Mouse (Mus musculus) limb, embryonic 13.5 days (tissue): ENCODE measurements around the gene Elobl. TPM values are rescaled to one million over a fixed set of nuclear protein-coding genes. Genes with fewer than 3 reads are reported as not detected.
A peak's percentile ranks its signal among the peaks of the same experiment; 100 is the strongest.

ENCODE experiments used
- ATAC-seq: fragments of 200-750 bp; cut with Nextera tagmentation; 2 replicates; pipeline ENCODE4 v1.8.0; 2017; ENCODE audit warnings: low read depth, moderate number of reproducible peaks, moderate TSS enrichment; ENCODE audit not compliant: low FRiP score
- H3K27ac ChIP-seq: fragments of 300-500 bp; sonication (generic); 2 replicates; pipeline ENCODE4 v1.5.1; 2015; ENCODE audit warnings: inconsistent platforms, mild to moderate bottlenecking, moderate library complexity
- H3K27me3 ChIP-seq: fragments of 300-500 bp; sonication (generic); 2 replicates; pipeline ENCODE4 v1.6.1; 2015; ENCODE audit warnings: mild to moderate bottlenecking, inconsistent platforms
- H3K36me3 ChIP-seq: fragments of 300-500 bp; sonication (generic); 2 replicates; pipeline ENCODE4 v1.6.1; 2015; ENCODE audit warnings: inconsistent platforms, mild to moderate bottlenecking, moderate library complexity
- H3K4me1 ChIP-seq: fragments of 300-500 bp; sonication (generic); 2 replicates; pipeline ENCODE4 v1.6.1; 2015; ENCODE audit warnings: inconsistent platforms
- H3K4me2 ChIP-seq: fragments of 300-500 bp; sonication (generic); replicated peaks from 2 replicates; pipeline ENCODE4 v1.6.1; 2015; ENCODE audit warnings: inconsistent platforms, mild to moderate bottlenecking, moderate library complexity
- H3K4me3 ChIP-seq: fragments of 300-500 bp; sonication (generic); 2 replicates; pipeline ENCODE4 v1.5.1; 2015; ENCODE audit warnings: moderate library complexity, mild to moderate bottlenecking, inconsistent platforms
- H3K9ac ChIP-seq: fragments of 300-500 bp; sonication (generic); 2 replicates; pipeline ENCODE4 v1.6.1; 2015; ENCODE audit warnings: mild to moderate bottlenecking, inconsistent platforms
- H3K9me3 ChIP-seq: fragments of 300-500 bp; sonication (generic); 2 replicates; pipeline ENCODE4 v1.6.1; 2016; ENCODE audit warnings: inconsistent platforms
- WGBS: fragments of 180-500 bp; shearing (Covaris S2); methylation state at CpG from one replicate; pipeline ENCODE4 v1.1.7; 2015; 5-methylcytosine and 5-hydroxymethylcytosine counted together
- polyA plus RNA-seq: library from polyadenylated mRNA; unstranded; fragments of >200 nt; fragmentation: Nextera tagmentation; extraction: Ambion mirVana; gene quantifications from 2 replicates; pipeline ENCODE4 v1.2.1, GENCODE M21; 2015

Elobl gene
- polyA plus RNA-seq, 1 experiment from 2014 or later, result not detected

DNA sequence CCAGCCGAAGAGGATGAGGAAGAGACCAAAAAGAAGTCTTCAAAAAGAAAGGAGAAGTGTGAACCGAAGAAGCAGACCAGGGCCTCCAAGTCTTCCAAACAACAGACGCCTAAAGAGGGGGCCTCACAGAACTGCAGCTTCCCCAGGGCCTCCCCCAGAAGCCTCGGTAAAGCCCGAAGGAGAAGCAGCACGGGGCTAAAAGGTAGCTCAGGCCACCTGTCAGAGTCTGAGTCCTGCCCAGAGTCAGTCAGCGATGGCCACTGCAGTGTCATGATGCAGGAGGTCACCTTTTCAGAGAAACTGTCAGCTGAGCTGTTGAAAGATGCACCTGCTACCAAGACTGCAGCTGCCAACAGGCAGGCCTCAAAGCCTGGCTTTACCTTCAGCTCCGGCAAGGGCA lies 14.6 kb upstream of the Elobl start:
- H3K9ac ChIP-seq, result no peak overlapping the region
- no peak for ATAC-seq
- peaks cover 50% of the 10 kb centered on the region for H3K36me3 ChIP-seq
- no peaks in the 10 kb centered on the region for H3K27me3 ChIP-seq
- H3K4me3 ChIP-seq, result no peak overlapping the region
- H3K9me3 ChIP-seq, result no peaks in the 10 kb centered on the region
- WGBS, result 87% methylated on average over 8 of the region's 8 CpGs
- H3K27ac ChIP-seq, result no peak overlapping the region
- H3K4me2 ChIP-seq, result no peak overlapping the region
- peaks cover under 1% of the 10 kb centered on the region; the same call in 1 of the 2 replicates for H3K4me1 ChIP-seq

DNA sequence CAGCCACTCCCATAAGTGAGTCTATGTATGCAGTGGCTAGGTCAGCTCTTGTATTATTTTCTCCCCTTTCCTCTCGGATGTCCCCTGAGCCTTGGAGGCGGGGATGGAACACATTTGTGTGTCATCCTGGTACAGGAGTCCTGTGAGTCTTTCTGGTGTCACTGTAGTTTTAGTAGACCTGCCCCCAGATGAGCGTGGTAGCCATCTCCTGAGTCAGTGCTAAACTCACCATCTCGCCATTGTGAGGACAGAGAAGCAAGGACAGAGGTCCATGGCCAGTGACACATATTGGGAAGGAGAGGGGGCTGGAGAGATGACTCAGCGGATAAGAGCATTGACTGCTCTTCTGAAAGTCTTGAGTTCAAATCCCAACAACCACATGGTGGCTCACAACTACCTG lies 10.5 kb upstream of the Elobl start:
- Histone ChIP-seq H3K27ac (no peak overlapping the region), H3K4me3 (no peak overlapping the region), H3K27me3 (no peaks in the 10 kb centered on the region), H3K4me2 (no peak overlapping the region), H3K4me1 (peaks cover 18% of the 10 kb centered on the region), H3K9me3 (no peaks in the 10 kb centered on the region), H3K9ac (no peak overlapping the region), H3K36me3 (peaks cover 13% of the 10 kb centered on the region)
- 95% methylated on average over 5 of the region's 5 CpGs for WGBS
- no peak for ATAC-seq

DNA sequence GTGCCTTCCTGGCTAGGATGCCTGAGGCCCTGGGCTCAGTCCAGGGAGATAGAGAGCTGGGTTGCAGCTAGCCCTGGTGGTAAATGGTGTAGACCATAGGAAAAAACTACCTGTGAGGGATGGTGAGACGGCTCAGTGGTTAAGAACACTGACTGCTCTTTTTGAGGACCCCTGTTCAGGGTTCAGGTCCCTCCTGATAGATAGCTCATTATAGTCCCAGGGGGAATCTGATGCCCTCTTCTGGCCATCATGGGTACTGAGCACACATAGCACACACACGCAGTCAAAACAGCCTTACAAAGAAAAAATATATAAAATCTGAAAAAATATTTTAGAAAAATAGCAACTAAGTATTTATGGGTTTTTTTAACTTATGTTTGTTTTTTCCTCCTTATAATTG lies 9.6 kb upstream of the Elobl start:
- Histone ChIP-seq H3K36me3 (peaks cover 5% of the 10 kb centered on the region), H3K4me1 (peaks cover 18% of the 10 kb centered on the region), H3K9ac (no peak overlapping the region), H3K27me3 (no peaks in the 10 kb centered on the region), H3K9me3 (no peaks in the 10 kb centered on the region), H3K4me3 (no peak overlapping the region), H3K27ac (no peak overlapping the region), H3K4me2 (no peak overlapping the region)
- ATAC-seq, result no peak
- WGBS, result 93% methylated on average over 2 of the region's 2 CpGs

DNA sequence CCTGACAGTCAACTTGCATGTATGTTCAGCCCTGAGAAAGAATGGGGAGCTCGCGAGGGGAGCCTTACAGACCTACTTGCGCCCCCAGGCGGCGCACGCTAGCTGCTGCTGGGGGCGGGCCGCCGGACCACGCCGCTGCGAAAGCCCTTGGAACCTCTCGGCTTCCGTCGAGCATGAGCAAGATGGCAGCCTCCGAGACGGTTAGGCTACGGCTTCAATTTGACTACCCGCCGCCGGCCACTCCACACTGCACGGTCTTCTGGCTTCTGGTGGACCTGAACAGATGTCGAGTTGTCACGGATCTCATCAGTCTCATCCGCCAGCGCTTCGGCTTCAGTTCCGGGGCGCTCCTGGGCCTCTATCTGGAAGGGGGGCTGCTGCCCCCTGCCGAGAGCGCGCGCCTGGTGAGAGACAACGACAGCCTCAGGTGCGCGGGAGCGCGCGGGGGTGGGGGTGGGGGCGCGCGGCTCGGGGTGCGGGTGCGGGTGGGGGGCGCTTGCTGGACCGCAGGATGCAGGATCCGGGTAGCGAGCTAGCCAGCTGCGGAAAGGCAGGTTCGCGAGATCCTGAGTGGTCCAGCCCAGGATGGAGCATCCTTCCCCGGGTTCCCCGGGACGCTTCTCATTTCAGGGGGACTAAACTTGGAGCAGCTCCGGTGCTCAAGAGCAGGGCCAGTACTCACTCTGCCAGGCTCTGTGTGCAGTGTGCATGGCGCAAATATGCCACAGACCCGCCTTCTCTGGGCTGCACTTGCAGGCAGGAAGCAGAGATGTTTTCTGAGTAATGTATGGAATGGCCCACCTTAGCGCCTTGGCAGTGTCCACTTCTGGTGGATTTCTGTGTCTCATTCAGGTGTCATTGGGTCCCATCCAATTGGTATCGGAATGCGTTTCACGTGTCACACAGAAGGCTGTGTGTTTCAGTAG lies 7.3 kb upstream of the Elobl start:
- Histone ChIP-seq H3K9me3 (no peaks in the 10 kb centered on the region), H3K4me2 (peak overlapping the region; percentile 84), H3K27me3 (no peaks in the 10 kb centered on the region), H3K4me3 (peak overlapping the region; percentile 63), H3K27ac (peak overlapping the region; percentile 88), H3K36me3 (no peaks in the 10 kb centered on the region), H3K4me1 (peaks cover 18% of the 10 kb centered on the region), H3K9ac (peak overlapping the region; percentile 80)
- peak; percentile 88 for ATAC-seq
- WGBS, result 2% methylated on average over 61 of the region's 62 CpGs

DNA sequence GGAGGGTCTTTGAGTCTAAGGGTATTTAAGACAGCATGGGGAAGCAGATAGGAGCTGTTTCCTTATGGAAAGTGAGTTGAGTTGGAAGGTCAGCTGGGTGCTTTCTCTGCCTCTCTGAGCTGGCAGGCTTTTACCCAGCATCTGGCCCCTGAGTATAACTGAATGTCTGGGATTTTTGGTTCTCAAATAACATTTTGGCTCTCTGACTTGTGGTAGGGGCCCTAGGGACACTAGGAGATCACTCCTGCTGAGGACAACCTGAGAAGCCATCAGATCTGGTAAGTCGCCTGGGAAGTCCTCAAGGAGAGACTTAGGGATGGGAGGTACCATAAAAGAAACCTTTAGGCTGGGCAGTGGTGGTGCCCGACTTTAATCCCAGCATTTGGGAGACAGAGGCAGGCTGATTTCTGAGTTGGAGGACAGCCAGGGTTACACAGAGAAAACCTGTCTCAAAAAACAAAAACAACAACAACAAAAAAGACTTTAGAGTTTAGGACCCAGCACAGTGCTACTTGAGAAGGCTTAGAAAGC lies 3.5 kb upstream of the Elobl start, which contains the start of gene Coil:
Gene Coil (plus strand): TSS at position 51 of the 531 bp plus-strand sequence.
- Histone ChIP-seq H3K4me2 (no peak within 1 kb of the TSS), H3K27me3 (no peaks in the 10 kb centered on the region), H3K27ac (no peak within 1 kb of the TSS), H3K9me3 (no peaks in the 10 kb centered on the region), H3K36me3 (no peaks in the 10 kb centered on the region), H3K9ac (no peak within 1 kb of the TSS), H3K4me3 (no peak within 1 kb of the TSS), H3K4me1 (peaks cover 9% of the 10 kb centered on the region)
- WGBS, result 33% methylated on average over 2 of the region's 2 CpGs
- no peak for ATAC-seq

DNA sequence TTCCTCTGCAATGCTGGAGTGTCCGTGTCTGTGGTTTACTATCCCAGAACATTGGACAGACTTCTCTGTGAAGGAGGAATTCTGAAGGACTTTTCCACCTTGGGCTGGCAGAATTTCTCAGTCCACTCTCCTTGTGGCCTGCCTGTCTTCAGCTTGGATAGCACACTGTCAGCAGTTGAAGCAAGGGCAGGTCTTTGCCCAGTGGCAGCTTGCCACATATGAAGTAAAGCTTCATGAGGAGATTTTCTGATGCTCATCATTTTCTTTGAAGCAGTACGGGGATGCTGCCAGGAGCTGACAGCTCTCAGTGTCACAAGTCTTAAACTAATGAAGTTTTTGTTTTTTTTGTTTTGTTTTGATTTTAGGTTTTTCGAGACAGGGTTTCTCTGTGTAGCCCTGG lies 7.9 kb downstream of the Elobl start:
- H3K27ac ChIP-seq, result no peak overlapping the region
- no peaks in the 10 kb centered on the region for H3K36me3 ChIP-seq
- no peak overlapping the region for H3K4me2 ChIP-seq
- H3K4me3 ChIP-seq, result no peak overlapping the region
- no peaks in the 10 kb centered on the region for H3K9me3 ChIP-seq
- 83% methylated on average over 3 of the region's 3 CpGs for WGBS
- no peak overlapping the region for H3K9ac ChIP-seq
- no peak for ATAC-seq
- H3K27me3 ChIP-seq, result no peaks in the 10 kb centered on the region
- H3K4me1 ChIP-seq, result peaks cover 10% of the 10 kb centered on the region

DNA sequence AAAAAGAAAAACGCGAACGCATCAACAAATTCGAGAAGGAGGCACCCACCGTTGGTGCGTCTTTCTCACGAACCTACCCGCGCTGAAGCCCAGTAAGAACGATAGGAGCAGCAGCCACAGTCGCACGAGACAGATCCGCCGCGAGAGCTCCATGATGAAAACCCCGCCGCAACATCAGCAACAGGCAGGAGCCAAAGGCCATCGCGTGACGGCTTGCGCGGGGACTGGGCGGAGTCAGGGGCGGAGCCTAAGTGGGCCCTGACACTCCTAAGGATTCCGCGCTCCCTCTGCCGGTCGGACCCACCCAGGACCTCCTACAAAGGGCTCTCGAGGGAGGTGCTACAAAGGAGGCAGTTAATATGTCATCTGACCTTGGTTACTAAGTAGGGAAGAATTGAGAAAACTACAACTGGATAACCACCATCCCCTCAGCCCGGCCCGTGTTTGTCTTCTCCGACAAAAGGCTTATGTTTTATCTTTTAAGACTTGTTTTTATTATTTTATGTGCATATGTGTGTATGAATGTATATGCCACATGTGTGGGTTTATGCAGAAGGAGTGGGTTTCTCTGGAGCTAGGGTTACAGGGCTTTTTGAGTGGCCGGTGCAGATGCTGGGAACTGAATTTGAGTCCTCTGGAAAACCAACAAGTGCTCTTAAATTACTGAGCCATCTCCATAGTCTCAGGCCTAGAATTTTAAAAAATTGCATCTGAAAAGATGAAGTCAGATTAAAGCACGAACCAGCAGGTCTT lies 11.3 kb downstream of the Elobl start, which contains the start of gene Scpep1:
Gene Scpep1 (minus strand): TSS at position 249 of the 753 bp plus-strand sequence.
- WGBS, result 4% methylated on average over 34 of the region's 34 CpGs
- ATAC-seq, result peak; percentile 94
- H3K36me3 ChIP-seq, result peaks cover 14% of the 10 kb centered on the region
- H3K4me1 ChIP-seq, result peaks cover 14% of the 10 kb centered on the region
- H3K9me3 ChIP-seq, result no peaks in the 10 kb centered on the region
- peak within 1 kb of the TSS; percentile 58 for H3K4me3 ChIP-seq
- no peaks in the 10 kb centered on the region for H3K27me3 ChIP-seq
- no peak within 1 kb of the TSS for H3K27ac ChIP-seq
- H3K9ac ChIP-seq, result peak within 1 kb of the TSS; percentile 69
- H3K4me2 ChIP-seq, result peak within 1 kb of the TSS; percentile 67

DNA sequence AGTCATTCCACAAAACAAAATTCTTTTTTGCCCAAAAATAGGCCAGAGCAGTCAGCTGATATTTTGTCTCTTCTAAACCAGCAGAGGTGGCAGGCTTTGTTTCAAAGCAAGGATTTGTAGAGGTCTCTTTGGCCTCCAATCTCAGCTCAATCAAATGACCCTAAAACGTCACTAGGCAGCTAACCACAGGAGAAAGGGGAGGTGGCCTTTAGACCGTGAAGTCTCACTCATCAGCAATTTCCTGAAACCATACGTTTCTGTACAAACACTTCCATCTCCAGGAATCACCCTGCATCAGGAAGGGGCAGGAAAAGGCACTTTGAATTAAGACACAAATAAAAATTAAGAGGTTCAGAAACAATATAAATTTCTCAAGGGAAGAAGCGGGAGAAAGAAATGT lies 11.9 kb downstream of the Elobl start:
- Histone ChIP-seq H3K27me3 (no peaks in the 10 kb centered on the region), H3K9ac (peak overlapping the region; percentile 69), H3K27ac (no peak overlapping the region), H3K36me3 (peaks cover 16% of the 10 kb centered on the region), H3K4me2 (peak overlapping the region; percentile 67), H3K4me3 (peak overlapping the region; percentile 58), H3K4me1 (peaks cover 14% of the 10 kb centered on the region), H3K9me3 (no peaks in the 10 kb centered on the region)
- ATAC-seq, result 0 out of 2 replicates have a peak, but pooled peaks have one; percentile 41
- WGBS, result 1% methylated on average over 4 of the region's 4 CpGs

DNA sequence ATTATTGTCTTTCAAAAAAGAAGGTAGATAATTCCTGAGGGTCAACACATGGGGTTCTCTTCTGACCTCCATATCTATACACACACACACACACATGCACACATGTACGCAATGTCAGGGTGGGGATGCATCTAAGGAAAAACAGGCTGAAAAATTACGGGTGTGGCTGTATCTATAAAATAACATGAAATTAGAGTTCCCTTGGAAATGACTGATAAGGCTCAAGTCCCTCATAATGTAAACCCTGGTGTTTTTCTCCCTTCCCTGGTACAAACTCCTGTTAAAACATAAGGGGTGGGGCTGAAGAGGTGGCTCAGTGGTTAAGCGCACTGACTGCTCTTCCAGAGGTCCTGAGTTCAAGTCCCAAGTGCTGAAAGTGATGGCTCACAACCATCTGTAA lies 13.1 kb downstream of the Elobl start:
- H3K27ac ChIP-seq, result no peak overlapping the region
- peaks cover 20% of the 10 kb centered on the region for H3K36me3 ChIP-seq
- no peaks in the 10 kb centered on the region for H3K27me3 ChIP-seq
- 94% methylated on average over 3 of the region's 3 CpGs for WGBS
- no peak overlapping the region for H3K4me3 ChIP-seq
- H3K9me3 ChIP-seq, result no peaks in the 10 kb centered on the region
- peak overlapping the region; percentile 67 for H3K4me2 ChIP-seq
- peaks cover 14% of the 10 kb centered on the region for H3K4me1 ChIP-seq
- no peak overlapping the region for H3K9ac ChIP-seq
- no peak for ATAC-seq

DNA sequence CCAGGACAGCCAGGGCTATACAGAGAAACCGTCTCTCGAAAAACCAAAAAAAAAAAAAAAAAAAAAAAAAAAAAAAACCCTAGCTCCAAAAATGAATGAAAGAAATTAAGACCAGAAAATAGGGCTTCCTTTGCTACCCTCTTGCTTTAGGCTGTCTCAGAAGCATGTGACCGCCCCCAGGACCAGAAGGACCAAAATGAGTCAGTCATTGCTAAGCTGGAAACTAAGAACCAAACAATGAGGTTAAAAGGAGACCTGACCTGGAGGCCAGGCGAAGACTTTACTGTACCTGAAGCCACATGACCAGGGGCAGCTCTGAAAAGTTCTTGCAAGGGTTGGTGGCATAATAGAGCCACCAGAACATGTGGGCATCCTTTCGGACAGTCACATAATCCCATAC lies 14.6 kb downstream of the Elobl start:
- no peak overlapping the region for H3K4me2 ChIP-seq
- H3K9ac ChIP-seq, result no peak overlapping the region
- H3K27me3 ChIP-seq, result no peaks in the 10 kb centered on the region
- 93% methylated on average over 5 of the region's 5 CpGs for WGBS
- H3K36me3 ChIP-seq, result peaks cover 20% of the 10 kb centered on the region
- H3K4me1 ChIP-seq, result peaks cover 14% of the 10 kb centered on the region
- no peak overlapping the region for H3K27ac ChIP-seq
- no peak overlapping the region for H3K4me3 ChIP-seq
- no peaks in the 10 kb centered on the region for H3K9me3 ChIP-seq
- ATAC-seq, result no peak

DNA sequence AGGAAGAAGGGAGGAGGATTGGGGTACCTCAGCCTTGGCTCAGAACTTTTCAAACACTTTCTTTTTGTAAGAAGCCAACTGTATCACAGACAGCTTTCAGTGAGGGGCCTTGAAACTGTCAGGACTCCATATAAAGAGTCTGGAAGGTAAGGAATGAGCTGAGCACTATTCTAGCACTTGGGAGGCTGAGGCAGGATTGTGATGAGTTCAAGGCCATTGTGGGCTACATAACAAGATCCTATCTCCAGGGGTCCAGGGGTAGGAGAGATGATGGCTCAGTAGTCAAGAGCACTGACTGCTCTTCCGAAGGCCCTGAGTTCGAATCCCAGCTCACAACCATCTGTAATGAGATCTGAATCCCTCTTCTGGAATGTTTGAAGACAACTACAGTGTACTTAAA lies 15.2 kb downstream of the Elobl start:
- Histone ChIP-seq H3K4me2 (no peak overlapping the region), H3K4me1 (peaks cover 14% of the 10 kb centered on the region), H3K27ac (no peak overlapping the region), H3K9ac (no peak overlapping the region), H3K36me3 (peaks cover 26% of the 10 kb centered on the region), H3K4me3 (no peak overlapping the region), H3K27me3 (no peaks in the 10 kb centered on the region), H3K9me3 (no peaks in the 10 kb centered on the region)
- no peak for ATAC-seq
- WGBS, result 89% methylated on average over 2 of the region's 2 CpGs
